Mouse (Mus musculus) embryo, embryonic 10.5 days (tissue): ENCODE measurements at regions not wholly inside any gene's neighbourhood (a gene's known extent, or its start where the extent isn't known, plus 50 kb on each side); places are given as distances from the start of the nearest gene placed in this dataset.
A peak's percentile ranks its signal among the peaks of the same experiment; 100 is the strongest.

ENCODE experiments used
- DNase-seq: peaks from one replicate; pipeline ENCODE4 v3.0.0-alpha.2; 2015; ENCODE audit warnings: low spot score

DNA sequence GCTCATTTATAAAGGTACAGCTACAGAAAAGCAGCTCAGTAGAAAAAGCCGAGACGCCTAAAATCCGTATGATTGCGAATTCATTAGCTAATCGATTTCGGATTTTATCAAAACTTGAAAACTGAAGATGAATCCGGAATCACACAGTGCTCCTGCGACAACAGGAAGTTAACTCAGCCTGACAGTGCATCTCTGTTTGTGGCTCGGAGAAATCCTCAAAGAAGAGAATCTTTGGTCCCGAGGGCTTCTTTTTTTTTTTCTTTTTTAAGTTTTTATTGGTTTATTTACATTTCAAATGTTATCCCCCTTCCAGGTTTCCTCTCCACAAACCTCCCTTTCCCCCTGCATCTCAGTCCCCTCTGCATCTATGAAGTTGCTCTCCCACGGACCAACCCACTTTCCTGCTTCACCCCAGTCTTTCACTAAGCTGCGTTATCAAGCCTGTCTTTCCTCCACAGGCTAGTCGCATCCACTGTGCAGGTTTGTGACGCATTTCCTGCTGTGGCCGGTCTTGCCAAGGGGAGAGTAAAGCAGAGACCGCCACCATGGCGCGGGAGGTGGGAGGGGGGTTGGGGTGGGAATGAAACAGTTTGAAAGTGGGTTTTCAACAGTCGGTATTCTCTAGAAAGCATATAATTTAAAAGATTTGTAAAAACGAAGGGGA lies 593.4 kb upstream of the Snrpn start:
- DNase-seq: peak; percentile 32

DNA sequence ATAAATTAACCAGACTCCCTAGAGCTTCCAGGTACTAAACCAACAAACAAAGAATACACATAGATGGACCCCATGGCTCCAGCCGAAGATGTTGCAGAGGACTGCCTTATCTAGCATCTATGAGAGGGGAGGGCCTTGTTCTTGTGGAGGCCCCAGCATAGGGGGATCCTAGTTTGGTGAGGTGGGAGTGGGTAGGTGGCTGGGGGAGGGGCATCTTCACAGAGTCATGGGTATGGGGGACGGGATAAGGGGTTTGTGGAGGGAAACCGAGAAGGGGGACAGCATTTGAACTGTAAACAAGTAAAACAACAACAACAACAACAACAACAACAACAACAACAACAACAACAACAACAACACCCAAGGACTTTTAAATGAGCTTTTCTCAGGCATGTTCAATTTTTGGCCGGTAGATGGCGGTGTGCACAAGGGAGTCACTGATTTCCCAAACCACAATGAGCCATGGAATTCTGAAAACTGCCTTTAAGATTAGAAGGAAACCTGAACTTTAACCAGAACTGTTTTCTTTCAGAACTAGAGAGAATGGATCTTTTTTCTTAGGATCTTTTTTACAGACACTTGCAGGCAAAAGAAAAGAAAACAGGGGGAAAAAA lies 588.2 kb upstream of the Snrpn start:
- peak; percentile 67 for DNase-seq
